Mouse (Mus musculus): ENCODE results near the gene Psmb5. TPM values are rescaled to one million over a fixed set of nuclear protein-coding genes. Genes with fewer than 3 reads are reported as not detected.

Psmb5 gene
- polyA plus RNA-seq (2012; fragmentation: generic; extraction: Trizol) = 416 TPM

GRCm38 (mm10) chr14:54617897-54618365 lies at the start of gene Psmb5:
Psmb5 (minus strand) TSS chr14:54618022.
- H3K36me3 ChIP-seq (ENCODE audit: control insufficient read depth, insufficient read depth) = peaks cover 5% of the 10 kb centered on the region
- H3K79me2 ChIP-seq (ENCODE audit: control insufficient read depth, insufficient read depth) = peaks cover 21% of the 10 kb centered on the region
- H3K4me3 ChIP-seq = peak within 1 kb of the TSS; percentile 58
- H3K4me2 ChIP-seq (ENCODE audit: low read depth) = peak within 1 kb of the TSS; percentile 68
- TF ChIP-seq E2F4 (IDR thresholded peaks at IDR 0.05; ENCODE audit: insufficient read depth) (no peak), POLR2A (IDR thresholded peaks at IDR 0.05; ENCODE audit: insufficient read length, low read depth) (peak; percentile 77), POLR2AphosphoS2 (IDR thresholded peaks at IDR 0.05; ENCODE audit: insufficient read length, low read depth) (peak; percentile 78)
- no peaks in the 10 kb centered on the region for H3K27me3 ChIP-seq (ENCODE audit: control insufficient read depth, insufficient read depth, insufficient read length)
- H3ac ChIP-seq (ENCODE audit: control insufficient read depth, insufficient read length) = no peak within 1 kb of the TSS

DNA sequence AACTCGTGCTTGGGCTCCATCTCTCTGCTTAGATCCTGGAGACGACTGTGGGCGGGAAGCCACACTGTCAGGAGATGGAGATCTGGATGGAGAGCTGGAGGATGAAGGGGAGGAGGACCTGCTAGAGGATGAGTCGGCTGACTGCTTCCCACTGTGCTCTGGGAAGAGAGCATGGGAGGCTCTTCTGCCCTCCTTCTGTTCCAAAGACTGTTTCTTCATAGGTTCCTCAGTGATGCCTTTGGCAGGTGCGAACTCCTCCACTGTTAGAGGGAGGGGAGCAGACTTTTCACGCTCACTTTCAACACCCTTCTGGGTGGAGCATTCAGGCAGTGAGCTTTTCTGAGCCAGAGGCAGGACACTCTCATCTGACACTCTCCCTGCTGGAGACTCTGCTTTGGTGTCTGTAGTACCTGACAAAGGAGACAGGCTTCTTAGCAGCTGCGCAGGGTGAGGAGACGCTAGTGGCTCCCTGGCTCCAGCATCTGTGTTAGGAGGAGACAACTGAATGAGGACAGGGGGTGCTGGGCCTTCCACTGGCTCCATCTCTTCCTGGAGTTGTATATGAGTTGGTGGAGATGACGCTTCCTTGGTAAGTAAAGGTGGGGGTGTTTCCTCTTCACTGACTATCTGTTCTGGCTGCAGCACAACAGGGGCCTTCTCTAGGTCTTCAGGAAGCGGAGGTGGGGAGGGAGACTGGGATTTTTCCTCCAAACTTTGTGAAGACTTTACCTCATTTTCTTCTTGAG lies 46.8 kb upstream of the Psmb5 start:
- H3K36me3 ChIP-seq (ENCODE audit: control insufficient read depth, insufficient read depth) = peaks cover 45% of the 10 kb centered on the region
- H3K4me2 ChIP-seq (ENCODE audit: low read depth) = no peak overlapping the region
- no peaks in the 10 kb centered on the region for H3K79me2 ChIP-seq (ENCODE audit: control insufficient read depth, insufficient read depth)
- no peak overlapping the region for H3K4me3 ChIP-seq
- TF ChIP-seq REST (IDR thresholded peaks at IDR 0.05; ENCODE audit: insufficient read depth, insufficient read length) (no peak), MYOD1 (IDR thresholded peaks at IDR 0.05; ENCODE audit: control insufficient read depth in 1 of 3, insufficient read length in 2 of 3, low read depth in 2 of 3) (no peak), TCF12 (IDR thresholded peaks at IDR 0.05; ENCODE audit: insufficient read depth, poor library complexity, severe bottlenecking) (no peak), POLR2AphosphoS2 (IDR thresholded peaks at IDR 0.05; ENCODE audit: insufficient read length, low read depth) (no peak), POLR2A (IDR thresholded peaks at IDR 0.05; ENCODE audit: insufficient read length, low read depth) (no peak), SRF (IDR thresholded peaks at IDR 0.05; ENCODE audit: control insufficient read depth, insufficient read length, low read depth) (no peak), MAX (IDR thresholded peaks at IDR 0.05; ENCODE audit: low read depth) (no peak)
- H3K27me3 ChIP-seq (ENCODE audit: control insufficient read depth, insufficient read depth, insufficient read length) = no peaks in the 10 kb centered on the region
- H3ac ChIP-seq (ENCODE audit: control insufficient read depth, insufficient read length) = no peak overlapping the region

DNA sequence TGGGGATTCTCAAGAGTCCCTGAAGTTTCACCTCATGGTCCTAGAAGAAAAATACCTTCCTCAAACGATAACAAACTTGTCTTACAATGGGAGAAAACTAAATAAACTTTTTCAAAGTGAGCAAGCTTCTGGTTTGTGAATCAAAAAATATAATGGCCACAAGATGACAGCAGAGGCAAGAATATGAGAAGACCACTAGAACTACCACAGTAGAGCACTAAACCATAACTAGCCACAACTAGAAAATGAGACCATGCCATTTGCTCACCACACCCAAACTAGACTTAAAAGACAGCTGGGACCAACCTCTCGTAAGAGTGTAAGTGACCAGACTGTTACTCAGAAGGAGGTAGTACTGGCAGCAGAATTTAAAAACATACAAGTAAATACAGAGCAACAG lies 42.2 kb upstream of the Psmb5 start:
- Histone ChIP-seq H3K4me3 (no peak overlapping the region), H3K27me3 (ENCODE audit: control insufficient read depth, insufficient read depth, insufficient read length) (no peaks in the 10 kb centered on the region), H3ac (ENCODE audit: control insufficient read depth, insufficient read length) (no peak overlapping the region), H3K4me2 (ENCODE audit: low read depth) (no peak overlapping the region), H3K36me3 (ENCODE audit: control insufficient read depth, insufficient read depth) (peaks cover 45% of the 10 kb centered on the region), H3K79me2 (ENCODE audit: control insufficient read depth, insufficient read depth) (peaks cover 5% of the 10 kb centered on the region)
- TF ChIP-seq CEBPB (IDR thresholded peaks at IDR 0.05; ENCODE audit: insufficient read depth, poor library complexity, severe bottlenecking) = no peak
- no peak for TF ChIP-seq MYOG (IDR thresholded peaks at IDR 0.05; ENCODE audit: control insufficient read depth in 1 of 3, insufficient read depth in 1 of 3, insufficient read length in 2 of 3, low read depth in 2 of 3)
- TF ChIP-seq E2F4 (IDR thresholded peaks at IDR 0.05; ENCODE audit: insufficient read depth) = no peak
- TF ChIP-seq MAX (IDR thresholded peaks at IDR 0.05; ENCODE audit: low read depth) = no peak
- no peak for TF ChIP-seq SRF (IDR thresholded peaks at IDR 0.05; ENCODE audit: control insufficient read depth, insufficient read length, low read depth)
- no peak for TF ChIP-seq MYOD1 (IDR thresholded peaks at IDR 0.05; ENCODE audit: control insufficient read depth in 1 of 3, insufficient read length in 2 of 3, low read depth in 2 of 3)
- no peak for TF ChIP-seq TCF12 (IDR thresholded peaks at IDR 0.05; ENCODE audit: insufficient read depth, poor library complexity, severe bottlenecking)
- TF ChIP-seq POLR2AphosphoS2 (IDR thresholded peaks at IDR 0.05; ENCODE audit: insufficient read length, low read depth) = no peak
- no peak for TF ChIP-seq USF1 (IDR thresholded peaks at IDR 0.05; ENCODE audit: low read depth)
- TF ChIP-seq REST (IDR thresholded peaks at IDR 0.05; ENCODE audit: insufficient read depth, insufficient read length) = no peak
- TF ChIP-seq POLR2A (IDR thresholded peaks at IDR 0.05; ENCODE audit: insufficient read length, low read depth) = no peak
- no peak for TF ChIP-seq TCF3 (IDR thresholded peaks at IDR 0.05; ENCODE audit: insufficient read length, low read depth)

- Histone ChIP-seq H3K4me3 (peak overlapping the region; percentile 57), H3ac (ENCODE audit: control insufficient read depth, insufficient read length) (peak overlapping the region; percentile 33), H3K4me2 (ENCODE audit: low read depth) (peak overlapping the region; percentile 90), H3K36me3 (ENCODE audit: control insufficient read depth, insufficient read depth) (peaks cover 12% of the 10 kb centered on the region), H3K79me2 (ENCODE audit: control insufficient read depth, insufficient read depth) (peaks cover 28% of the 10 kb centered on the region), H3K27me3 (ENCODE audit: control insufficient read depth, insufficient read depth, insufficient read length) (no peaks in the 10 kb centered on the region)
- peak; percentile 96 for TF ChIP-seq POLR2A (IDR thresholded peaks at IDR 0.05; ENCODE audit: insufficient read length, low read depth)
- TF ChIP-seq TCF3 (IDR thresholded peaks at IDR 0.05; ENCODE audit: insufficient read length, low read depth) = no peak
- peak; percentile 98 for TF ChIP-seq POLR2AphosphoS2 (IDR thresholded peaks at IDR 0.05; ENCODE audit: insufficient read length, low read depth)
Observed at GRCm38 (mm10) chr14:54653496-54653895, 35.7 kb upstream of the Psmb5 start.

DNA sequence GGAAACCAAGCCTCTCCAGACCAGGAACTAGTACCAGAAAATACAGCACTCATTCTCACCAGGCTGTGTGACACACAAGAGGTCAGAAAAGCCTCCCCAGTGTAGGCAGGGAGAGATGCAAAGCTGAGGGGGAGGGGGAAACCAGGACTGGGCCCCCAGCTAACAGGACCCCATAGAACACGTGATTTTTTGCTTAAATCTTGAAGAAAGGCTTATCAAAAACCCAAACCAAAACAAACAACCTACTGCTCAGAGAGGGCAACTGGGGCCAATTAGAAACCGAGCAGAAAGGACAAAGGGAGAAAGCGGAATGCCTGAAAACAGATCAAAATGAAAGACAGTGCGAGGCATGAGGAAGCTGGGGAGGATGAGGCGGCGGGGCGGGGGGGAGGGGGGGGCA lies 35.0 kb upstream of the Psmb5 start:
- TF ChIP-seq TCF12 (IDR thresholded peaks at IDR 0.05; ENCODE audit: insufficient read depth, poor library complexity, severe bottlenecking) = no peak
- no peak for TF ChIP-seq TCF3 (IDR thresholded peaks at IDR 0.05; ENCODE audit: insufficient read length, low read depth)
- no peak for TF ChIP-seq SRF (IDR thresholded peaks at IDR 0.05; ENCODE audit: control insufficient read depth, insufficient read length, low read depth)
- no peak for TF ChIP-seq POLR2A (IDR thresholded peaks at IDR 0.05; ENCODE audit: insufficient read length, low read depth)
- TF ChIP-seq E2F4 (IDR thresholded peaks at IDR 0.05; ENCODE audit: insufficient read depth) = no peak
- no peak for TF ChIP-seq REST (IDR thresholded peaks at IDR 0.05; ENCODE audit: insufficient read depth, insufficient read length)
- TF ChIP-seq MYOD1 (IDR thresholded peaks at IDR 0.05; ENCODE audit: control insufficient read depth in 1 of 3, insufficient read length in 2 of 3, low read depth in 2 of 3) = no peak
- TF ChIP-seq USF1 (IDR thresholded peaks at IDR 0.05; ENCODE audit: low read depth) = no peak
- TF ChIP-seq MYOG (IDR thresholded peaks at IDR 0.05; ENCODE audit: control insufficient read depth in 1 of 3, insufficient read depth in 1 of 3, insufficient read length in 2 of 3, low read depth in 2 of 3) = no peak
- TF ChIP-seq CEBPB (IDR thresholded peaks at IDR 0.05; ENCODE audit: insufficient read depth, poor library complexity, severe bottlenecking) = no peak
- no peak for TF ChIP-seq POLR2AphosphoS2 (IDR thresholded peaks at IDR 0.05; ENCODE audit: insufficient read length, low read depth)
- TF ChIP-seq MAX (IDR thresholded peaks at IDR 0.05; ENCODE audit: low read depth) = no peak
- H3K36me3 ChIP-seq (ENCODE audit: control insufficient read depth, insufficient read depth) = peaks cover 19% of the 10 kb centered on the region
- H3ac ChIP-seq (ENCODE audit: control insufficient read depth, insufficient read length) = peak overlapping the region; percentile 33
- H3K4me3 ChIP-seq = peak overlapping the region; percentile 57
- peak overlapping the region; percentile 90 for H3K4me2 ChIP-seq (ENCODE audit: low read depth)
- no peaks in the 10 kb centered on the region for H3K27me3 ChIP-seq (ENCODE audit: control insufficient read depth, insufficient read depth, insufficient read length)
- H3K79me2 ChIP-seq (ENCODE audit: control insufficient read depth, insufficient read depth) = peaks cover 28% of the 10 kb centered on the region

All from myocyte (in vitro differentiated cells).